Mouse (Mus musculus) T-helper 1 cell (primary cell): ENCODE measurements at regions not wholly inside any gene's neighbourhood (a gene's known extent, or its start where the extent isn't known, plus 50 kb on each side); places are given as distances from the start of the nearest gene placed in this dataset.

Experiments
- in situ Hi-C: fragments of 300-600 bp; cut with MboI, MseI; formaldehyde crosslinking; loops from one replicate; pipeline ENCODE4 v1.15.1; 2025; ENCODE audit warnings: high pct_unique_total_duplicates

DNA sequence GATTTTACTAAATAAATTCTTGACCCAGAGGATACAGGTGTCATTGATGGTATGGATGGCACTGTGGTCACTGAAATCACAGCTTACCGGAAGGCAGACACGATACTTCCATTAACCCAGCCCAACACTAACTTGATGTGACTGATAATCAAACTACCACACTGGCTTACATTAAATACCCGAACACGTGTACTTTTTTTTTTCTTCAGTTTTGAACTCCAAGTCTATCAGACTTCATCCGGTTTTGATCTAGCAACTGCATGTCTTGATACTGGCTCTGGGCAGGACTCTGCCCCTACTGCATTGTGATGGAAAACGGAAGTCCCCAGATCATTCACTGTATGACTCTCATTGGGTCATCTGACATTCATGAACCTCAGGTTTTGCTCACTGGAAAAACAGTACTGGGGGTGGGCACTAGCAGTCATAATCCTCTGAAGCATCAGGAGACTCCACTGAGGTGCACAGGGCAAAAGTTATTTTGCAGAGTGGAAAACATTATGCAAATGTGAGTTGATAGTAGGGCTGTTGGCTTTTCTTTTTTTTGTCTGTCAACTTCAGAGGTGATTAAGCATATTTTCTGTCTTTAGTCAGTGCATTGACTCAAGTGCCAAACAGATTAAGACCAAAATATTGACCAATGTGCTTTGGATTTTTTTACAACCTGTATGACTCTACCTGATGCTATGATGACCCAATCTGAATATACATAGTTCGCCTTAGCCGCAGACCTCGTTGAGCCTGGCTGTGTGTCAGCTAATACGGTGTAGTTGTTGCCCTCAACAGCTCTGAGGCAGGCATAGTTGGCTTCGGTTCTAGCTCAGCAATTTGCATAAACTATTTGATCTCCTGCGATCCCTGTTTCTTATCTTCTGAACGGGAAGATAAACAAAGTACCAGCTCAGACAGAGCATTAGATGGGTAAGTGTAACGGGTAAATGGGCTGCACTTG, 174.1 kb upstream of the Cited2 start:
- in situ Hi-C loops, result loop anchor here (10.0 to 25.0 kb wide), 2 partner anchors 176 to 313 kb away; partner anchors contain the start of gene Cited2

DNA sequence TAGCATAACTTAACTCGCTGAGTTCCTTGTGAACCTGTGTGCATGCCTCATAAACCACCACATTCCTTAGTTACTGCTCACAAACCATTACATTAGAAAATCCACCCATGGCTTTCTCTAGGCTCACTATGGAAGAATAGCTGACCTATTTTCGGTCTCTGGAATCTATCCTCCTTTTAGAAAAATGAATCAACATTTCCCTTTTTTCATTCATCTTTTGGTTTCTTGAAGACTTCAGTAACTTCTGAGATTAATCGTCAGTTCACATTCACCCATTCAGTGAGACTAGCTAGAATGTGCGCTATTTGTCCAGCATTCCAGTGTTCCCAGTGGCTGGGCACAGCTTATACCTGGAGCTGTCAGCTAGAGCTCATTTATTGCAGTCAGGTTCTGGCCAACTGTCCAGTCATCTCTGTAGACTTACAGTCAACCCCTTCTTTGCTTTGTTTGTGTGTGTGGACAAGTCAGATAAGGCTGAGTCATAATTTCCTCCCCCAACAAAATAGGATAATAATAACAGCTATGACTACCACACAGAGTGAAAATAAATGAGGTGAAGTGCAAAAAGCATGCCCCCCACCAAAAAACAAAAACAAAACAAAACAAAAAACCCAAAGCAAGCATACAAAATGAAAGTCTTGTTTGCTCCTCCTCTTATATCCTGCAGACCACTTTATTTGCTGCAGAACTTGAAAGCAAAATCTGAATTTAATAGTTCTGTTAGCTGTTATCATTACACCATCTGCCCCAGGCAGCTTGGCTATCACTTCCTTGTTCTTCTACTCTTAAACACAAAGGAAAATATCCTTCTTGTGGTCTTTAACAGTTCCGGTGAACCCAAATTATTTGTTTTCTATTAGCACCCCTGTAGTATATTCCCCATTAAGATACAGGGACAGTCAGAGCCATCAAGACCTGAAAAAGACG, 173.0 kb upstream of the Cited2 start:
- in situ Hi-C loops, result loop anchor here (10.0 to 25.0 kb wide), 2 partner anchors 175 to 312 kb away; partner anchors contain the start of gene Cited2

DNA sequence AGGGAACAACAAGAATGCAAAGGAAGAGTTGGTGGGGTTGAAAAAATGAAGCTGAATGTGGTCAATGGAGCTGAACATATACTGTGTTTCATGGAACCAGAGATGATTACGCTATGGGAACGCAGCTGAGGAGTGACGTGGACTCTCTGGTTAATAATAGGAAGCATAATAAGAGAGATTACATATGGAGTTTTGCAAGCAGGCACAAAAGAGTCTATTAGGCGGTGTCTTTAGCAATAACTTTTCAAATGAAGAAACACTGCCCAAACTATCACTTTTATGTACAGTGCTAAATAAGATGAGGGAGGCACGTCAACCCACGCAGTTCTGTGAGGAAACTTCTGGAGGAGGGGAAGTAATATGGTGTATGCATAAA, 172.4 kb upstream of the Cited2 start:
- in situ Hi-C loops, result no loop called here

DNA sequence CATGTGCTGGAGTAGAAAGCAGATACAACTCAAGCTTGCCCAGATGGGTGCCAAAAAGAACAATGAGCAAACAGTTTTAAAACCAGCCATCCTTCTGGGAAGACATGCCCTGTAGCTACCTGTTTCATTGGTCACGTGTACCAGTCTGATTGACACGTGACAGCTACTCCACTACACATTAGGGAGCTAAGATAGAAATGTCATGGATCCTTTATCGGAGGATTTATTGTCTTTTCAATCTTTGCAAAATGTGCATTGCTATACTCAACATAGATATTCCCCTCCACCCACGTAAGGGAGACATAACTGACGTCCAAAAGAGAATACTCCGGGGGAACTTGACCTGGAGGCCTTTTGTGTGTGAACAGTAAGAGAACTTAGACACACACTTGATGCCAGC, 171.1 kb upstream of the Cited2 start:
- in situ Hi-C loops, result no loop called here

DNA sequence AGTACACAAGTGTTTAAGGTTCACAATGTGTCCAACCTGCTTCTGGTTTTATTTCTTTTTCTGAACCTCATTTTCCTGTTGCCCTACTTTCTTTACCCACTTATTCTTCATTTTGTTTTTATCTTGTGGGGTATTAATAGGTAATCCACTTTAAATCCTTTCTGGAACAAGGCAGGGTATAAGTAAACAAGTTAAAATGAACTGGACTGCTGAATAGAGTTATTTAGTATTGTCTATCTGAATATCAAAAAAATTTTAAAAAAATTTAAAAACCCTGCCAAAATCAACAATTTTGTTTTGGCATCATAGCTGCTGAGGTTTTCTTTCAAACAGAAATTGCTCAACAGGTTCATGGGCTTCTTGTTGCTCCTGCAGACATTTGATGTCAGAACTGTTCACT, 170.7 kb upstream of the Cited2 start:
- in situ Hi-C loops, result no loop called here

DNA sequence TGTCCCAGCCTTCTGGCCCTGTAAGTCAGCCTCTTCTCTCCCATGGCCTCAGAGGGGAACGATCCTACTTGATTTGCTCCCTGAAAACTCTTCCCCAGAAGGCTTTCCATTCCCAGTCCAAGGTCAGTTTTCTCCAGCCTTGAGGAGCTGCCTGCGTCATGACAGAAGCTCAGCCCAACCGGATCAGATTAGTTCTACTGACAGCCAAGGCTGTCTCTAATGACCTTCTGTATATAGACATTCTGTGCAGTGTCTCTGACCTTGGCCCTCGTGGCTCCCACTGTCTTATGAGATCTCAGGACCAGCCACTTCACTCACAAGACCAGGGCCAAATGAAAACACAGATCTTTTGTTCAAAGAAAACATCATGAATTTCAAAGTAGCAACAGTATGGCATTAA, 166.6 kb upstream of the Cited2 start:
- in situ Hi-C loops, result no loop called here

DNA sequence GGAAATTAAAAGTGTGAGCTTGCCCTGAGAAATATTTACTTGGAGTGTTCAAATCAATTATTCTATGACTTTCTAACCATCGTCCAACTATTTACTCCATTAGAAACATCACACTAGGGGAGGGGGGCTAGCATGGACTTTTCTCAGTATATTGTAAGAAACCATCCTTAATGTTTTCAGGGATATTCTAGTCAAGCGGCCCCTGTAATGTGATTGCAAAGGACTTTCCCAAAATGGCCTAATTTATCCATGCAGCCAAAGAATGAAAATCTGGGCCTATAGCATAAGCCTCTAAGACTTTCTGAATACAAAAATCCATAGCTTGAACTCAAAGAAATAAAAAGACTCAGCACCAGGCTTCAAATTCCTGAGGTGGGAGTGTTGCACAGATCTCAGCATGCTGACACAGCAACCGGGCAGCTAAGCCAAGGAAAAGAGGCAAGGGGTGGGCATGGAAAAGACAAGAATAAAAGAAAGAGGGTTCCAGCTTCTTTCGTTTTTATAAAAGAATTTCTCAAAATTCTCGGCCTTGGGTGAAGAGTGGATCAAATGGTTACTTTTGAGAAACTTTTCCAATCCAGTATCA, 163.6 kb upstream of the Cited2 start:
- in situ Hi-C loops, result no loop called here

DNA sequence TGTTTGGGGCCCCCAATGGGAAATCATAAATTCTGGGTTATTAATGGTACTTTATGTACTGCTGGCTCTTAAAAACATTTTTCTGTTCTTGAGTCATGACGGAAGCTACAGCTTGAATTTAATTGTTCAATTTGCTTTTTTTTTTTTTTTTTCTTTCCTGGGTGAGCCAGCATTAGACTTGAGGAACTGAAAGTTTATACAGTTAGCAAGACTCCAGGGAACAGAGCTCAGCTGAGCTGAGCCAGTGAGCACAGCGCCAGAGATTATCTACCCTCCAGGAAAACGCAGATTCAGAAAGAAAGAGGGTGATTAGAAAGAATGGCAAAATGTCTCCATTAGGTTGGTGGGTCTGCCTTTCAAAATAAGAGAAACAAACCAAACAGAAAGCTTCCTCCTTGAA, 163.0 kb upstream of the Cited2 start:
- in situ Hi-C loops, result no loop called here

DNA sequence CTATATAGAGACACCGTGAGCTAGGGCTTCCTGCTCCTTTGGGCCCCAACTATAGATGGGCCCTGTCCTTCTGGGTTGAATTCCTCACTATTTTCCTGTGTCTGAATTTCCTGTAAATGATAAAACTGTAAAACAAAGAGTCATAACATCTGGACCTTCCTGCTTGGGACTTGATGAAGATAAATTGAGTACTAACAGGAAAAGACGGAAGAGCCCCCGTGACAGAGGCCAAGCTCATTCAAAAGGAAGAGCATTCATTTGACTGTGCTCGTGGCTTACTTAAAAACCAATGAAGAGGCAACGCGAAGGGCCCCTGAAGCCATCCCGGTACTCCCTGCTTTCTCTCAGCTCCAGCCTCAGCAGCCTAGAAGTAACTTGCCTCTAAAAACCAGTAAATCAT, 161.6 kb upstream of the Cited2 start:
- in situ Hi-C loops, result no loop called here

DNA sequence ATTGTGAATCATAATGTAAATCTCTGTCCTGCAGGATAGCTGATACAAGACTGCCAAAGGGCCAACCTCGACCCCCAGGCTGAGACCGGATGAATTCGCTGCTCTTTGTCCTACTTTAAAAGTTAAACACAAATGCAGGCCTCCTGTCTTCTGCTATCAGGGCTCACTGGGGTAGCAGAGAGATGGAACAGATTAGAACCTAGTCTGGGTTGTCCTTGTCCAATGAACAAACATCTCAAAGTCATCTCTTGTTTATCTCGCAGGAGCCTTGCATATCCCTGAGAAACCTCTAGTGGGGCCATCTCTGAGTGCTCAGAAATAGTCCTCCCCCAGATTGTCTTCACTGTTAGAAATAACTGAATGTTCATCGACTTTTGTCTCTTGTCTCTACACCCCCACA, 161.0 kb upstream of the Cited2 start:
- in situ Hi-C loops, result no loop called here

DNA sequence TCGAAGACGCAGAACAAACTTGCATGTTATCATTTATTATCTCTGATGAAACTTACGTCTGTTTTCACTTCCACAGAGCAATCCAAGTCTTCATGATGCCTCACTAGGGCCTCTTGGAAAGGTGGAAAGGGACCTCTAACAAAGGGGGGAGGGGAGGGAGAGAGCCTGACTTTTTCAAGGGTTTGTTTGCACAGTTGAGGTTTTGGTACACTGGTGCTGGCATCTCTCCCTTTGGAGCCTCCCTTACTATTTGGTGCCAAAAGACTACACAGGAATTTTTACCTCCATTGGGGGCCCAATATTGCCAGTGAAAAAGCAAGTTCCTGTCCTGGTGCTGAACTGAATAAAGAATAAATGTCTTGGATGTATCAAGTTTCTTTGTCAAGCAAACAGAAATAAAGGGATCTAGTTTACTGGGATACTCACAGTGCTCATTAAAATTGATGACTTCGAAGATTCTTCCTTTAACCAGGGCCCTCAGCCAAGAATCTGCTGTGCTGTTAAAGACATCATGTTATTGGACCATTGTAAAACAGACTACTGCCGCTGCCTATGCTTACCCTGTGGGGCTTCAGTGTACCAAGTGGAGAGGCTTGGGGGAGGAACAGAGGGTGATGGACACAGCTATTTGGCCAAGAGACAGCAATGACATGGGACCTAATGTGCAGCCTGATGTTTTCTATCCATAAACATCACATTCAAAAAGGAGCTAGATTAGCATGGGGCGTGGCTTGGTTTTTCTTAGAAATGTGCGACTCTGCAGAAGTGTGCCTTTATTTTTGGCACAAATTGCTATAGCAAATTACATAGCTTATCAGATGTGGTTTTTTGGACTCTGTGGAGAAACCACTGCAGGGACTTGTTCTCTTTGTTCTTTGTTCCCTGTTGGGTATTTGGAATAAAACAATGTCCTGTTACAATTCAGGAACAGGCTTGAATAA, 160.3 kb upstream of the Cited2 start:
- in situ Hi-C loops, result no loop called here

DNA sequence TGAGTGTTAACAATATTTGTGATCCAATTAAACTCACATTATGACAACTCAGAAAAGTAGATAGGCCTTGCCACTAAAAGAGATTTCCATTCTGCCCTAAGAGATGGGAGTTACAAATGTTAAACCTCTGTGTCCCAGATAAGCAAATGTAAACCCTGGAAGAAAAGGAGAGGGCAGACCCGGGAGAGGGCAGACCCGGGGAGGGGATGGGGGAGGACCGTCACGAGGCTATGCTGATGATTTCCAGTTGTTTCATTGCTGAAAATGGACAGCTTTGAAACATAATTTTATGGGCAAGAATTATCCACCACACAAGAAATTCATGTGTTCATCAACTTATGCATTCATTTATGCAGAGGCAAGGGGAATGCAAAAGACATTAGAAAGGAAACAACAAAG, 159.7 kb upstream of the Cited2 start:
- in situ Hi-C loops, result no loop called here

DNA sequence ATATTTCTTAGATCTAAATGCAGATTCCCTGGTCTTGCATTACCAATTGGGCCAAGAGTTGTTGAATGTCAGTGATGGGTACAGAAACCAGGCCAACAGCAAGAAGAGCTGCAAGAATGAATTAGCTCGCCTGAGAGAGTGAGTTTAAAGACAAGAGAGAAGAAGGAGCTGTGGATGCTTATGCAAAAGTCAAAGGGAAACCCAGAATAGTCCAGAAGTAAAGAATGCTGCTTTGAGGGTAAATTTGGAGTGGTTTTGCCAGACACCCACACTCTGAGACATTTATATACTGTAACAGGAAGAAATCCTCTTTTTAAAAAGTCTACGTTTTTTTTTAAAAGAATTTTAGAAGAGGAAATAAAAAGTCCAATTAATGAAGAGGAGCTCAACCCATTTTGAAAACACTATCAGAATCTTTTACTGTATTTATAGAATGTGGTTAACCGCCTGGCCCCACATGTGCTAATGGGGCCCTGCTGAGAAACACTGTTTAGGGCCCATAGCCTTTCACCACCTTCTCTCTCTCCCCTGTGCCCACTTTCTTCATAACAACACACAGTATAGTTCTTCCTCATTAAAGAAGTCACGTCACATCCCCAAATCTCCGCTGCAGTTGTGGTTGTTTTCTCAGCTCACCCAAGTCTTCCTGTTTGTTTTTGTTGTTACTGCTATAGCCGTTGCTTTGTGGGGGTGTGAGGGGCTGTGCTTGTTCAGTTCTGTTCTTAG, 158.0 kb upstream of the Cited2 start:
- in situ Hi-C loops, result no loop called here

DNA sequence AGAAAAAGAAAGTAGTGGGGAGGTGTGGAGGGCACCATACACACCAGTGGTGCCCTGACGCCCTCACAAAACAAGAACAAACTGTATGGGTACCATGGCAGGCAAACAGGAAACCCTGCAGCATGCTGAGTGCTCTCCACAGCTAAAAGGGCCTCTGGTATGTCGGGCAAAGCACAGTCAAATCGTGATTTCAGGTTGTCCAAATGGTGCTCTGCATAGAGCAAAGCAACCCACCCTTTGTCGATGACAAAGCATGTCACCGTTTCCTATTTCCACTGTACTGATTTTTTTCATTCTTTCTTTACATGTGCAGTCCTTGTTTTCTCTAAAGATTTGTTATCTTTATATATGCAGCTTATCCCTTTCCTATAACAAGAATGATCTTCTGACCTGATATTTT, 156.0 kb upstream of the Cited2 start:
- in situ Hi-C loops, result no loop called here

DNA sequence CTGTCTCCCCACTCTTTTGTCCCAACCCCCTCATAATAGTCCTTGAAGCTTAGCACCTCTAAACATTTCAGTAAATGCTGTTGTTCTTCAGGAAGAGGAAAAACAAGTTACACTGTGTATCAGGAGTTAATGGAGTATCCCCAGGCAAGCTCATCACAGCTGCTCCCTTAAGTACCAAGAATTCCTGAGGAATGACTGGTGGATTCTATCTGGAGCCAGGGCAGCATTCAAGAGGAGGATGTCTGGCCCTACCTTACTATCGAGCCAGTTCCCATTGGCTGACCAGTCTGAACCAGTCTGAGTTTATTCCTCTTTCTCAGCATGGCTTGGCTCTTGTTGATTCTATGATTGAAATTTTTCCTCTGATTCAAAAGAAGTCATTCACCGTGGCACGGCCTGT, 155.4 kb upstream of the Cited2 start:
- in situ Hi-C loops, result no loop called here

DNA sequence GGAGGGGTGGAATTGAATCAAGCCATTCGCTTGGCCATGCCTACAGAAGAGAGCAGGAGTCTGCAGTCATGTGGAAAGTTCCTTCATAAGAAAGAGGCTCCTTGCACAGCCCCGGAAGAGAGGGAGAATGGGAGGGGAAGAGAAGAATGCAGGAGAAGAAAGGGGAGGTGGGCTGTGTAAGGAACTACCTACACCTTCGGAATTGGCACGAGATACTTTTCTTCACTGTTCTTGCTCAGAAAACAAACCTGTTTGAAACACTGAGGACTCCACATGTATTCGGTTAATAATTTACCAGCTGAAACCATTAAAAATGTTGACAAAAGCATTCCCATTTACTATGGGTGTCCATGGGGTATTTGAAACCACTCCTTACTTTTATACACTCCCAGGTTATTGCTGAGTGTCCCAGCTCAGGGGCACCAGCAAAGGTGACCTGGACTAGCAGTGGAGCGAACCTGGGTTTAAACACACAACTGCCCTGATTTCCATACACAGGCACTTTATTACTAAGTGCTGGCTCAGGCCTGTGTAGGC, 153.4 kb upstream of the Cited2 start:
- in situ Hi-C loops, result no loop called here

DNA sequence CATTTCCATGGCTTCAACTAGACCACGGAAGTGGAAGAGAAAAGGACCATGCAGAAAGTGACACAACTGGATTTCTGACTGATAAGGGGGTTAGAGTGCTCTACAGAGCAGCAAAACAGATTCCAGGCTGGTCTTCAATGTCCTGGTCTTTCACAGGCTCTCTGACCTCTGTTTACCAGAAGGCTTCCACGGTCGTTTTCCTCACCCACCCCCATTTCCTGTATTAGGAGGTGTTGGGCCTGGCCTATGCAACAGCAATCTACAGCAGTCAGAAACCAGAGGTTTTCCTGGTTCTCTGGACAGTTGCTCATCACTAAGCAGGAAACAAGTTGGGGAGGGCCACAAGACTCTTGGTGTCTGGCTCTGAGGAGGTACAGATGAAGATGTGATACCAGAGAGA, 148.1 kb upstream of the Cited2 start:
- in situ Hi-C loops, result no loop called here

DNA sequence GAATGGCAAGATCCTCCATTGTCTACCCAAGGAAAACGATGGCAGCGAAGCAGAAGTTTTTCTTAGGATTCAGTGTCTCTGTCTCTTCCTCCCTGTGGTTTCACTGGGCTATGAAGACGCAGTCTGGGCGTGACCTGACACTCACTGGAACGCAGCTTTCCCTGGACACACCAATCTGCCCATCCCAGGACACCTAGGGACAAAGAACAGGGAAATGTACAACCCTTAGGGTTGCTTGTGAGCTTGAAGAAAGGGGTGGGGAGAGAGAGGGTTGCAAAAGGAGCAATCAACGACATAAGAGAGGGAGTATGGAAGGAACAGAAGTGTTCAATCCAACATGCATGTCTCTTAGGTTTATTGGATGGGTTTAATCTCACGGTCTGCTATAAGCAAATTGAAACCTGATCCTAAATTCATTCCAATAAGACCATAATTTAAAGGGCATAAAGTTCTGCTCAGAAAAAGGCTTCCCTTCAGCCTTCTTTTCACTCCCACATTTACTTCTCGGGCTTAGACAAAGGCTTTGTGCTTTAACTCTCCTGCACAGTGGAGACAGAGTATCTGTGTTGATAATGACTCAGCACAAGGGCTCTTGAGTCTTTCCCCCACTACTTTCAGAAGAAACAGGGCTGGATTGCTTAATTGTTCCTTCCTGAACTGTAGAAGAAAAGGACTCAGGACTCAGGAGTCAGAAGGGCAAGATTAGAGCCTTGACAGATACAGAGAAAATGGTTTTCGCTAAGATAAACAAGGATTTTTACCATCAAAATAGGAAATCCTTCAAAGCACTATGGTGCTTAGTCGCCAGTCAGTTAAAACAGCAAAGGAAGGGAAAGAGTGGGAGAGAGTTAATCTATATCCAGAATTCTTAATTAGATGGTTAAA, 147.3 kb upstream of the Cited2 start:
- in situ Hi-C loops, result no loop called here

DNA sequence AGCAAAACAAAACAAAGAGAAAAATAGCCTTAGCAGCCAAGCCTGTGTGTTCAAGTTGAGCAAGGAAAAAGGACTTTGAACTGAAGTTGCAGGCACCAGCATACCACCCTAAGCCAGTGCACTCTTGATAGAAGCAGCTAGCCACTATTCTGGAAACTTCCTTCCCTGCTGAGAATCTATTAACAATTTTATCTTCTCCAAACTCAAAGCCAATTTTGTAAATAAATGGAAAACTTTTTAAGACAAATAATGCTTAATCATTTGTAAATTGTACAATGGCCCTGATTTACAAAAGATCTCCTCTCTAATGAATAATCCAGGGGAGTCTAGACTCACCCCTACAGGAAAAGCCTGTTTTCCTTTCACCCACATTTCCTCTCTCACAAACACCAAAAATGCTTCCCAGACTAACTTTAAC, 146.7 kb upstream of the Cited2 start:
- in situ Hi-C loops, result no loop called here
